Mouse (Mus musculus) cerebellum, postnatal 36 days (tissue): ENCODE measurements at regions not wholly inside any gene's neighbourhood (a gene's known extent, or its start where the extent isn't known, plus 50 kb on each side); places are given as distances from the start of the nearest gene placed in this dataset.

Source experiments
- DNase-seq, 2 experiments: peaks; one replicate each; pipeline ENCODE4 v3.0.0; 2021 to 2022; ENCODE audit warnings: mixed read lengths in 2 of 2

DNA sequence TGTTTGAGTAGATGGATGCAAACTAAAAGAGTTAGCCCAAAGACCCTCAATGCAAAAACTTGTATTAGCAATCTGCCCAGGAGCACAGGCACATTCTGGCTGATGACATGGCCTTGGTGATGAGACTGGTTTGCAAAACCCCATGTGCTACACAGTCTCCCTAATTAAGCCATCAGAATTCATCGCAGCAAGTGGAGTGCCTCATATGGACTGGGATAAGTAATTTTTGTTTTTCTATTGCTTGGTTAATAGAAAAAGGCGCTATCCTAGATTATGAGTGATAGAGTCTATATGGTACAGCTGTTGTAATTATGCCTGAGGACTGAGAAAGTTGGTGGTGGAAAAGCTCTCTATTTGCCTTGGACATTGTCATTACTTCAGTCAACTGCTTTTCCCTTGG, 155.2 kb upstream of the Robo1 start:
- no peak for DNase-seq

GRCm38 (mm10) chr16:72157913-72158312, 150.2 kb upstream of the Robo1 start:
- DNase-seq = no peak

- no peak for DNase-seq
These were observed 148.7 kb upstream of the Robo1 start for GRCm38 (mm10) chr16:72159411-72159810.

- no peak for DNase-seq
These were observed 132.4 kb upstream of the Robo1 start for GRCm38 (mm10) chr16:72175727-72176126.

DNA sequence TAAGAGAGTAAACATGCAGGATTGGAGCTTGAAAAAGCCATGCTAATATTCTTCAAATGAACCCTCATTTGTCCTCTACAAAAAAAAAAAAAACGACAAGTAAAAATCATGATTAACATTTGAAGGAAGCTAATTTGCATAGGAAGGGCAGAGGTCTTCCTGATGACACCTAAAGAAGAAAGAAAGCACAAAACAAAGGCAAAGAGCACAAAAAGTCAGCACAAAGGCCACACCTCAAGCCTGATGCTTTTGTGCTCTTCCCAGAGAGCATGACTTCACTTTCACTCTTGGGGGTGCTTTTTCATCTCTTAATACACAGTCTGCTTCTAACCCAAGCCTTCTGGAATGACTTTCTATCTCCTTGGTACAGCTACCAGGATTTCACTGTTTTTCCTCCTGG, 113.8 kb upstream of the Robo1 start:
- no peak for DNase-seq

DNA sequence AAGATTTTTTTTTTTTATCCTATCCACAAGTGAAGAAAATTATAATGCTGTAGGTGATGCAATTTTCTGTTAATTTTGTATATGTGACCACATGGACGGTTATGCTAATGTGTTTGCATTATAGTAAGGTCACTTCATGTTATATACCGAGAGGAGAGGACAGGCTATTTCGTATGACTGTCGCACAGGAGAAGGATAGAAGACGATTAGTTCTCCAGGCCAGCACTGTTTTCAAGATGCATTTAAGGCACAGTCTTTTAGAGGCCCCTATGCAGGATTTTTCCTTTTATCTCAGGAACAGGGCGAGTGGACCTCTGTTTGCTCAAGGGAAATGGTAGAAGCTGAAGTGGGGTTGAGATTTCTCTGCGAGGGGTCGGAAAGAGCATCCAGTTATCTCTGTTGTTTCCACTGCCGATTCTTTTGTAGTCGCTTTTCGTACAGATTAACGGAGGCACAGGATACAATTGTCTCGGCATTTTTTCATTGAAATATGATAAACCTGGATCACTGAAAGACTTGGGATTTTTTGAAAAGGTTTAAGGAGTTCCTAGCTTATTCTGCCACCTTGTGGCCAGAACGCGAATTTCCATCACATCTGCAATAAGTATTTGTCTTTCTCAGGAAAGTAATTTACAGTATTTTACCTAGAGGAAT, 92.6 kb upstream of the Robo1 start:
- DNase-seq = peak; percentile 29 to 32

DNA sequence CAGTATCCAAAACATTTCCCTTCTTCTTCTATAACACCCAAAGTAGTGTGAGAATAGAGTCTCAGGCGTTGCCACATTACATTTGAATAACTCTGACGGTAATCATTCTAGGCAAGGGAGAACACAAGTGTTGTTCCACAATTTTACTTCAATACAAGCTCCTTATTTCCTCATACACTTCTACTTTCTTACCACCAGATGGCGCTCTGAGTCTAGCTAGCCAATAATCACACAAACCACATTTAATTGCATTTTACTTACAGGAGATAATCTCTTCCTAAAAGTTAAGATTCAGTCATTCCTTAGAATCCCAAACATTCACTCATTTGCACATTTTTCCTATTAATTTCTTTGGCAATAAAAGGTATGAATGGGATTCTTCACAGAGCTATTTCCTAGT, 90.1 kb upstream of the Robo1 start:
- no peak for DNase-seq

- DNase-seq = no peak
These were observed 86.1 kb upstream of the Robo1 start for GRCm38 (mm10) chr16:72221912-72222502.

GRCm38 (mm10) chr16:72223860-72224259, 84.2 kb upstream of the Robo1 start:
- DNase-seq = no peak

GRCm38 (mm10) chr16:72225157-72225880, 82.8 kb upstream of the Robo1 start:
- no peak for DNase-seq

- DNase-seq = no peak
These were observed 73.7 kb upstream of the Robo1 start for GRCm38 (mm10) chr16:72234366-72234765.

DNA sequence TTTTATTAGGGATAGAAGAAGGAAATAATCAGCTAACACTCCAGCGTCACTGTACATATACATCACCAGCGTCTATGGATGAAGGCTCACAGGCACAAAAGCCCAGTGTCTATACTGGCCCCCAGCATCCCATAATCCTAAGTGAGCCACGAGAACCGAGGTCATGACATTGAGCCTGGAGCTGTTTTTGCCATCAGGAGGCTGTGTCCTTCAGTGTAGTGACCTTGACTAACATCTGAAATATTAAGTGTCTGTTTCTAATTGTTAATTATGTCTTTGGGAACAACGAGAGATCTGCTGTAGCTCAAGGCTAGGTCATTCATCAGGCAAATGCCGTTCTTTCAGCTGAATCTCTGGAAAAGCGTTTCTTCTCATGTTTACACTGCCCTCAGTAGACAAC, 68.5 kb upstream of the Robo1 start:
- DNase-seq = no peak

- no peak for DNase-seq
These were observed 51.7 kb upstream of the Robo1 start for GRCm38 (mm10) chr16:72256388-72256787.
